Mouse (Mus musculus): ENCODE results near the gene Phactr1.

Gene Phactr1

DNA sequence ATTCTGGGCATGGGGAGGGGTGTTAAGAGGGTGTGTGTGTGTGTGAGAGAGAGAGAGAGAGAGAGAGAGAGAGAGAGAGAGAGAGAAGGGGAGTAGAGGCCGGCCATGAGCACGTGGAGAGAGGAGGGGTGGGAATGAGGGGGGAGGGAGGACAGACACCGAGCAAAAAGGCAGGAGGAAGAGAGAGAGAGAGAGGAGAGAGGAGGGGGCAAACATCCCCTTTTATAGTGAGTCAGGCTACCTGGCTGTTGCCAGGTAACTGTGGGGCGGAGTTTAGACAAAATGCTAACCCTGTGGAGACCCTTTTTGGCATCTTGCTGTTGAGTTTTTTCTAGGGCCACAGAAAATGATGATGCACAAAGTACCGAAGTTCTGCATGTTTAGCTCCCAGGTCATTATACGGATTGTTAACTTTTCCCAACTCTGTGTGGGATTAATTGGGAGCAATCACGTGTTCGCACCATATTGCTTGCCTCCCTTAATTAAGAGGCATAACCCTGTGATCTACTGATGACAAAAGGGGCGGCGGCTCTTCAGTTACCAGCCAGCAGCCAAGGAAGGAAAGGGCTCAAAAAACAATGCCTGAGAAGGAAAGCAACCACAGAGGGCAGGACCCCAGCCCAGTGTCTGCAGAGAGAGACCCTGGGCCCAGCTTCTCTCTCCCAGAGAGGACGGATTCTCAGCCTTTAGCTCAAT is 173.6 kb downstream of the Phactr1 start:
- no peak for DNase-seq (ENCODE audit: extremely low spot score, low read depth, low spot score)

GRCm38 (mm10) chr13:42866162-42866941 is 185.9 kb downstream of the Phactr1 start:
- DNase-seq (ENCODE audit: extremely low spot score, low read depth, low spot score), result no peak

GRCm38 (mm10) chr13:42867026-42867425 is 186.6 kb downstream of the Phactr1 start:
- DNase-seq (ENCODE audit: extremely low spot score, low read depth, low spot score), result no peak

DNA sequence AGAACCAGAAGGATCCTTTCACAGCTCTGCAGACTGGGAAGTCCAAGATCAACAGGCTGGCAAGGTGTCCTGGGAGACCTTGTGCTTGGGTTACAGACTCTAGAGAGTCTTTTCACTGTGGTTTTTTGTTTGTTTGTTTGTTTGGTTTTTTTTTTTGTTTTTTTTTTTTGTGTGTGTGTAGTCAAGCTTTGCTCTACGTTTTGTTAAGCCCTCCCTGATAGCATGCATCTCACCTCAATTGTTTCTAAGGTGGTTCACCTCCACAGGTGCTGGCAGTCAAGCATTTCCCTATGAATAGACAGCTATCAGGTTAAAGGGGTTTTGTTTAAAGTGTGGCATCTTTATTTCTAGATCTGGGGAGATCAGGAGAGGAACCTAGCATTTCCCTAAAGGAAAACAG is 191.7 kb downstream of the Phactr1 start:
- DNase-seq (ENCODE audit: extremely low spot score, low read depth, low spot score), result no peak

GRCm38 (mm10) chr13:42878346-42878745 is 197.9 kb downstream of the Phactr1 start:
- DNase-seq (ENCODE audit: extremely low spot score, low read depth, low spot score), result no peak

- no peak for DNase-seq (ENCODE audit: extremely low spot score, low read depth, low spot score)
Measured at GRCm38 (mm10) chr13:42884033-42884724, 203.8 kb downstream of the Phactr1 start.

GRCm38 (mm10) chr13:42884725-42885115 is 204.3 kb downstream of the Phactr1 start:
- no peak for DNase-seq (ENCODE audit: extremely low spot score, low read depth, low spot score)

- no peak for DNase-seq (ENCODE audit: extremely low spot score, low read depth, low spot score)
Measured at GRCm38 (mm10) chr13:42887701-42888100, 207.3 kb downstream of the Phactr1 start.

DNA sequence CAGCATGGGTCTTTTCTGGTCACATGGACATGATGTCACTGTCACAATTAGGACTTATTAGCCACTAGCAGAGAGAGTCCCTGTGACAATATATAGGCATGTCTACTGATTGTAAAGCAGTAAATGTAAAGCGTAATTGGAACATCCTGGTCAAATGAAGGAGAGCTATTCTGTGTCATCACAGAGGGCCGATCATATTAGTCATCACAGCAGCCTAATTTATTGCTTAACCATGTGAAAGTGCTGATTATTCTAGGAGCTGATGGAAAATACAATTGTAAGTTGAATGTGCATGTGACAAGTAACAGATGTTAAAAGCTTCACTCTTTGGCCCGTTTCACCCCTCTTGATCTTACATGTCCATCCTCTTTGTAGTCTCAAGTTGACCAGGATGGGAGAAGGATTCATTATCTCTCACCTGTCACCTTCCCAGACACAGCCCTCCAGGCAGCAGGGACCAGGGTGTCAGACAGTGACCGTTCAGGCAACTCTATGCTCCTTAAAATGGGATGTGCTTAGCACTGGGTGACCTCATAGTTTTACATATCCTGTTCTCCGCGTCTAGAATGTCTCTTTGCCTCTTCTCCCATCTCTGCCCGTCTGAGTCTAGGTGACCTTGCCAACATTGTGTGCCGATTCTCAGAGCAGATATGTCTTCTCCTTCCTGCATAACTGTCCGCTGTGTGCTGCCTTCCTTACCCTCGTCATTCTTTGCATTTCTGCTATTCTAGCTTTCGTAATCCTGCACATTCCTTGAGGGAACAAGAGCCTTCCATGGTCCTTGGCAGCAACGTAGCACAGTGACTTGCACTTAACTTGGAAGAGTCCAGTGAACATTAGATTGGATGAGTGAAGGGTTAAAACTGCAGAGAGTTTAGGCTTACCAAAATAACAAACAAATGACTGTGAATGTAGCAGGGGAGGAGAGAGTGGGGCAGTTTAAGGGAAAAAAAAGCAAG is 209.4 kb downstream of the Phactr1 start:
- no peak for DNase-seq (ENCODE audit: extremely low spot score, low read depth, low spot score)

GRCm38 (mm10) chr13:42890651-42891050 is 210.2 kb downstream of the Phactr1 start:
- no peak for DNase-seq (ENCODE audit: extremely low spot score, low read depth, low spot score)

DNA sequence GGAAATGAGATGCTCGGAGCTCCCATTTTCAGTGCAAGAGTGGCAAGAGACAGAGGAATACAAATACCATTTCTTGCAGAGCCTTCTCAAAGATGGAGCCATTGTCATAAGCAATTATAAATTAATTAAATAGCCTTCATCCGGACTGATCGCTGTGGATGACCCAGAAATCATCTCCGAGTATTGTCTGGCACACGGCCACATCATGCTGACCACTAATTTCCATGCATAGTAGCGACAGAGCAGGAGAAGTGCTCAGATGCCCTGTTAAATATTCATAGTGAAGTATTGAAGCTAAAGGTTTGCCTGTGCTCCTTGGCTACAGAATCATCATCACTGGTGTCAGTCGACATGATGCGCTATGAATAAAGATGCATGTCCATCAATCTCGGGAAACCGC is 213.6 kb downstream of the Phactr1 start:
- no peak for DNase-seq (ENCODE audit: extremely low spot score, low read depth, low spot score)

GRCm38 (mm10) chr13:42894598-42894997 is 214.2 kb downstream of the Phactr1 start:
- no peak for DNase-seq (ENCODE audit: extremely low spot score, low read depth, low spot score)

DNA sequence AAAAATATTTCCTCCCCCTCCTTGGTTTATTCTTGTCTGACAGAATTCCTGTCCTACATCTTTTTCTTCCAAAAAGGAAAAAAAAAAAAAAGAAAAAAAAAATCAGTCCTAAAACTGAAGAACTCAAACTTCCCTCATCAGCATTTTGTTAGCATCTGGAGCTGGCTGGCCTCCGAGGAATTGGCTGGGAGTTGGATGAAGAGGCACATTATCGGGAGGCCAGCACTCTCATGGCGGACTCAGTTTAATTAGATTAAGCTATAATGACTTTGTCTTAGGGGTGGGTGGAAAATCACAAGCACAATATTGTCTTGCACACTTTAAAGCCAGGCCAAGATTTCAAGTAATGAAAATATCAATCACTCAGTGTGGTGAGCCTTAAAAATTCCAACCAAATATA is 215.6 kb downstream of the Phactr1 start:
- no peak for DNase-seq (ENCODE audit: extremely low spot score, low read depth, low spot score)

GRCm38 (mm10) chr13:42899611-42900010 is 219.2 kb downstream of the Phactr1 start:
- DNase-seq (ENCODE audit: extremely low spot score, low read depth, low spot score), result no peak

DNA sequence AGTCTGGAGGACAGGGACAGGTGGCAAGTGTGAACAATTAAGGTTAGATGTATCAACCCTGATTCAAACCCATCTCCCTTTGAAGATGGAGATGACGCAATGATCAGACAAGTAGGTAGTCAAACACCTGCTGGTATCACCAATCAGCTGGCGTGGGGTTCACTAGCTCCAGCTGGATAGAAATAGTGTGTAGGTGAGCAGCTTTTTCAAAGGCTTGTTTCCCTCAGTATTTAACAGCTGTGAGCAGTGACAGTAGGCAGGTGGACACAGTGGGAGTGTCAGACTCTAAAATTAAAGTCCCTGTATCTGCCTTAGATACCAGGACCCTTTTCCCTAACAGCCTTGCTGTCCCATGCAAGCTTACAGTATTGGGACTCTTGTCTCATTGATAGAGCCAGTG is 221.4 kb downstream of the Phactr1 start:
- DNase-seq (ENCODE audit: extremely low spot score, low read depth, low spot score), result no peak

GRCm38 (mm10) chr13:42902859-42903258 is 222.4 kb downstream of the Phactr1 start:
- no peak for DNase-seq (ENCODE audit: extremely low spot score, low read depth, low spot score)

- no peak for DNase-seq (ENCODE audit: extremely low spot score, low read depth, low spot score)
Measured at GRCm38 (mm10) chr13:42905818-42906217, 225.4 kb downstream of the Phactr1 start.

- no peak for DNase-seq (ENCODE audit: extremely low spot score, low read depth, low spot score)
Measured at GRCm38 (mm10) chr13:42906990-42907389, 226.6 kb downstream of the Phactr1 start.

GRCm38 (mm10) chr13:42915081-42915480 is 234.7 kb downstream of the Phactr1 start:
- DNase-seq (ENCODE audit: extremely low spot score, low read depth, low spot score), result no peak

DNA sequence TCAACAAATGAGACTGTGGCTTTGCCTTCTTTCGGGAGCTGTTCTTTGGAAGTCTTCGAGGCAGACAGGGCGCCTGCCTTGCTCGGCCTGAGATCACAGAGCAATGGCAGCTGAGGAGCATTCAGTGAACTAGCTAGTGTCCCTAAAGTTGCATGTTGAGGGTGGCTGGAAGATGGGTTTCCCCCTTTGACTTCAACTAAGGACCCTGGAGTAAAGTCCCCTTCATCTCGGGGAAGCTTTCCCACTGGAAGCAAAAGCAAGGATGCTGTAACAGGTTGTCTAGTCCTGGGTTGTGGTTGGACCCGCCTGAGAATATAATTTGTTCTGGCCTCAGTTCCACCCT is 235.4 kb downstream of the Phactr1 start:
- no peak for DNase-seq (ENCODE audit: extremely low spot score, low read depth, low spot score)

Data from hindlimb bud, embryonic 11.5 days (tissue).